Mouse (Mus musculus) heart, adult 2 months (tissue): ENCODE results near the gene Chga. TPM values are rescaled to one million over a fixed set of nuclear protein-coding genes. Genes with fewer than 3 reads are reported as not detected.

Experiments
- DNase-seq, 2 experiments: peaks; one replicate each; pipeline ENCODE4 v3.0.0; 2021
- H3K27ac ChIP-seq: fragments of 200-600 bp; 2 replicates; pipeline ENCODE4 v1.8.1; 2022
- H3K27me3 ChIP-seq: fragments of 200-500 bp; 2 replicates; pipeline ENCODE4 v1.6.1; 2012; ENCODE audit warnings: mild to moderate bottlenecking, low read length, inconsistent platforms, mixed read lengths; ENCODE audit not compliant: control insufficient read depth, insufficient read depth
- H3K36me3 ChIP-seq: fragments of 200-500 bp; 2 replicates; pipeline ENCODE4 v1.6.1; 2012; ENCODE audit warnings: low read length, inconsistent platforms; ENCODE audit not compliant: control insufficient read depth, insufficient read depth
- H3K4me1 ChIP-seq: fragments of 200-500 bp; 2 replicates; pipeline ENCODE4 v1.6.1; 2011; ENCODE audit warnings: low read length; ENCODE audit not compliant: control insufficient read depth, insufficient read depth
- H3K4me3 ChIP-seq: fragments of 200-600 bp; 2 replicates; pipeline ENCODE4 v1.8.1; 2022
- H3K79me2 ChIP-seq: fragments of 200-500 bp; replicated peaks from 2 replicates; pipeline ENCODE4 v1.6.1; 2012; ENCODE audit warnings: mild to moderate bottlenecking, inconsistent platforms, low read length, moderate library complexity, mixed read lengths; ENCODE audit not compliant: control insufficient read depth, insufficient read depth
- H3K9ac ChIP-seq: fragments of 200-500 bp; 2 replicates; pipeline ENCODE4 v1.6.1; 2012; ENCODE audit warnings: low read depth, mild to moderate bottlenecking, control low read depth, inconsistent platforms, low read length, mixed read lengths
- CTCF ChIP-seq: fragments of 200-600 bp; IDR thresholded peaks from 2 replicates; pipeline ENCODE4 v1.8.1; 2022; ENCODE audit warnings: antibody characterized with exemption, mild to moderate bottlenecking, moderate library complexity
- EP300 ChIP-seq: fragments of 200-500 bp; IDR thresholded peaks from 2 replicates; pipeline ENCODE4 v1.6.1; 2011; ENCODE audit warnings: low read depth, low read length, control low read depth; ENCODE audit not compliant: insufficient read depth
- POLR2A ChIP-seq: fragments of 200-500 bp; IDR thresholded peaks from 2 replicates; pipeline ENCODE4 v1.6.1; 2011; ENCODE audit warnings: mild to moderate bottlenecking, low read depth, low read length, control low read depth; ENCODE audit not compliant: insufficient read depth
- WGBS: fragments of 180-500 bp; shearing (Covaris S2); methylation state at CpG from one replicate; pipeline ENCODE4 v1.1.7; 2018; 5-methylcytosine and 5-hydroxymethylcytosine counted together
- intact Hi-C: fragments of 180-260 bp; cut with DNase I; formaldehyde crosslinking; loops from one replicate; pipeline ENCODE4 v1.15.1; 2025
- polyA plus RNA-seq: library from polyadenylated mRNA; depleted of rRNA; stranded (reverse); fragments of >200 nt; gene quantifications from 2 replicates; pipeline ENCODE4 v1.2.3, GENCODE M21; 2012
- total RNA-seq, 2 experiments: library from RNA; stranded (reverse); gene quantifications; 2 replicates each; pipeline ENCODE4 v1.2.3; 2021

Chga gene
- total and polyA plus RNA-seq, 3 experiments, result 0.06 TPM; not detected in 2

DNA sequence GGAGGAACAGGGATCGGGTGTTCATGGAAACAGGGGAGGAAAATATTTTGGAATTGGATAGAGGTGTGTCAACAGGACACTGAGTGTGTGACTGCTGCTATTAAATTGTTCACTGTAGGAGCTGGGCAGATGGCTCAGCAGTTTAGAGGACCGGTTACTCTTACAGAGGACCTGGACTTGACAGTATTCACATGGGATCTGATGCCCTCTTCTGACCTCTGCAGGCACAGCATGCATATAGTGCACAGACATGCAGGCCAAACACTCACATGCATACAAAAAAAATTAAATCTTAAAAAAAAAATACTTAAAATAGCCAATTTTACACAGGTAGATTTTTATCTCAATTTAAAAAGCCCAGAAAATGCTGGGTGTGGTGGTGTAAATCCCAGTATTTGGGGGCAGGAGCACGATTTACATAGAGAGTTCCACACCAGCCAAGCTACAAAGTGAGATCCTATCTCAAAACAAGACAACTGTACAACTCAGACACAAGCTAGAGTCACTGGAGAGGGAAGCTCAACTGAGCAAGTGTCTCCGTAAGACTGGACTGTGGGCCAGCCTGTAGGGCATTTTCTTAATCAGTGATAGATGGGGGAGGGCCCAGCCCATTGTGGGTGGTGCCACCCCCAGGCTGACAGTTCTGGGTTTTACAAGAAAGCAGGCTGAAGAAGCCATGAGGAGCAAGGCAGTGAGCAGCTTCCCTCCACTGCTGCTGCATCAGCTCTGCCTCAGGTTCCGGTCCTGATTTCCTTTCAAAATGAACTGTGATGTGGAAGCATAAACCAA is 21.0 kb downstream of the Chga start:
- no peak for DNase-seq
- Histone ChIP-seq H3K36me3 (no peaks in the 10 kb centered on the region), H3K27me3 (no peaks in the 10 kb centered on the region), H3K9ac (no peak overlapping the region), H3K27ac (no peak overlapping the region), H3K4me3 (no peak overlapping the region), H3K79me2 (no peaks in the 10 kb centered on the region), H3K4me1 (no peaks in the 10 kb centered on the region)
- TF ChIP-seq POLR2A (no peak), CTCF (0 out of 2 replicates have a peak, but pooled peaks have one; percentile 12)
- intact Hi-C loops, result no loop called here
- 86% methylated on average over 5 of the region's 5 CpGs for WGBS

DNA sequence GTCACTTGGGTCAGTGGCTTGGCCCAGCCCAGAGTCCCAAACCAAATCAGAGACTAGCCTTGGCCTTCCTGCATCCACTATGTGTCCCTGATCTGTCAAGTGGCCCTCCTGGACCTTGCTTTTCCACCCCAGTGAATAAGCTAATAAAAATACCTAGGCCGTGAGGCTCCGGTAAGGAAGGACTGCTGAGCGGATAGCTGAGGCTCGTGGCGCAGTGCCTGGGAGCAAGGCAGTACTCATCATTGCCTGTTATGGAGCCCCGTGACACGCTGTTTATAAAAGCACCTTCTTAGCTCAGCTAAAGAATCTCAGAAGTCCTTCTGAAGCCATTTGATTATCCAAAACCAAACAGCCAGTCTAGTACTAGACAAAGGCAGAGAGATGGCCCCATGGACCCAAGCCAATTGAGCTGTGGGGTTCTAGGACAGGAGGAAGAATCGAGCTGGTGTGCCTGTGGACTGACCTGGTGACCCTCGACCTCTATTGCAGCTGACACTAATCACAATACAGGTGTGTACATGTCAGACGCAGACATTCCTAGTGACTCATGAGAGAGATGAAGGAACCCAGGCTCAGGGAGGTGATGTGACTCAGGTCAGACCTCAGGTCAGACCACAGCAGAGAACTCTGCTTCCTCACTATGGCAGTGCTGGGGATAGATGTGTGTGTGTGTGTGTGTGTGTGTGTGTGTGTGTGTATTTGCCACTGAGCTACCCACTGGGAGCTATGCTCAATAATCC is 22.1 kb downstream of the Chga start:
- H3K27ac ChIP-seq, result no peak overlapping the region
- H3K36me3 ChIP-seq, result no peaks in the 10 kb centered on the region
- no peak for DNase-seq
- no peaks in the 10 kb centered on the region for H3K4me1 ChIP-seq
- no peaks in the 10 kb centered on the region for H3K79me2 ChIP-seq
- no peak overlapping the region for H3K4me3 ChIP-seq
- H3K9ac ChIP-seq, result no peak overlapping the region
- intact Hi-C loops, result no loop called here
- no peak for TF ChIP-seq CTCF
- no peaks in the 10 kb centered on the region for H3K27me3 ChIP-seq
- WGBS, result 88% methylated on average over 10 of the region's 10 CpGs

DNA sequence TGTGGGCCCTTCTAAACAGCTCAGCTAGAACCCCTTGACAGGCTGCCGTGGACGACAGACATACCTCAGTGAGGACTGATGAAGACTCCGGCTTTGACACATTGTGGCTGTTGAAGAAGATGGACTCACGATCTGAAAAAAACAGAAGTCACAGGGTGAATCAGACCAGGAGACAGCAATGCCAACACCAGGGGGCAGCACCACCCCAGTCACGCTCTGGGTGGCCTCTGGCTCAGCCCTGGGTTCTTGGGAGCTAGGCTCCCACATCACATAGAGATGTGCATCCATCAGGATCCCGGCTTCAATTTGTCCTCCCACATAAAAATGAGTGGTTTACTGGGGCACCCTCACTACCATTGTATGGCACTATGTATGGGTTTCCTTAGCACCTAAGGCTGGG is 24.3 kb downstream of the Chga start:
- Histone ChIP-seq H3K4me1 (no peaks in the 10 kb centered on the region), H3K27me3 (no peaks in the 10 kb centered on the region), H3K36me3 (no peaks in the 10 kb centered on the region), H3K4me3 (no peak overlapping the region), H3K27ac (no peak overlapping the region), H3K9ac (no peak overlapping the region), H3K79me2 (no peaks in the 10 kb centered on the region)
- intact Hi-C loops, result loop anchor here (1.0 kb wide), 1 partner anchor 129 kb away; no protein-coding TSS in a partner anchor
- TF ChIP-seq CTCF (peak; percentile 89), EP300 (0 out of 2 replicates have a peak, but pooled peaks have one; percentile 24), POLR2A (no peak)
- DNase-seq, result peak; percentile 69 to 84
- WGBS, result 58% methylated on average over 6 of the region's 6 CpGs

DNA sequence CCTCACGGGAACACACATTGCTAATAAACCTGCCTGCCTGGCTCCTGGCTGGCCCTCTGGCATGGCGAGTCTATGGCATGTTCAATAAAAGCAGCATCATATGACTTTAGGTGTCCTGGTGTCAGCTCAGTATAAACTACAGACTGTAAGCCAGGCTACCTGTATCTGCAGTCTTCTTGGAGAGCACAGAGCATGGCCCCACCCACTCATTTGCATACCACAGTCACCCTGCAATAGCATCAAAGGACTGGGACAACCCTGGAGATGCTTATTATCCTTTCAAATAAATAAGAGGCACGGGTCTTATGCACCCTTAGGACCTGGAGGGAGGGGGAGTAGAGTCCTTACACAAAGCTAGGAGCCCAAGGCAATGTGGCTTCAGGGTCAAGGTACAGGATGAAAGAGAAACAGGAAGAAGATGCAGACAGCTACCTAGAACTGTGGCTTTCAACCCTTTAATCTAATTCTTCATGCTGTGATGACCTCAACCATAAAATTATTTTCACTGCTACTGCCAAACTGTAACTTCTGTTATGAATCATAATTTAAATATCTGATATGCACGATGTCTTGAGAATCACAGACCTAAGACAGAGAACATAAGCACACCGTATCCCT is 26.9 kb downstream of the Chga start:
- Histone ChIP-seq H3K27me3 (no peaks in the 10 kb centered on the region), H3K4me3 (no peak overlapping the region), H3K79me2 (no peaks in the 10 kb centered on the region), H3K27ac (no peak overlapping the region), H3K4me1 (peaks cover 9% of the 10 kb centered on the region), H3K36me3 (no peaks in the 10 kb centered on the region), H3K9ac (no peak overlapping the region)
- DNase-seq, result no peak
- intact Hi-C loops, result loop anchor here (10.0 kb wide), 1 partner anchor 167 kb away; no protein-coding TSS in a partner anchor
- TF ChIP-seq POLR2A (no peak), CTCF (no peak), EP300 (no peak)
- 81% methylated on average over 5 of the region's 5 CpGs for WGBS

DNA sequence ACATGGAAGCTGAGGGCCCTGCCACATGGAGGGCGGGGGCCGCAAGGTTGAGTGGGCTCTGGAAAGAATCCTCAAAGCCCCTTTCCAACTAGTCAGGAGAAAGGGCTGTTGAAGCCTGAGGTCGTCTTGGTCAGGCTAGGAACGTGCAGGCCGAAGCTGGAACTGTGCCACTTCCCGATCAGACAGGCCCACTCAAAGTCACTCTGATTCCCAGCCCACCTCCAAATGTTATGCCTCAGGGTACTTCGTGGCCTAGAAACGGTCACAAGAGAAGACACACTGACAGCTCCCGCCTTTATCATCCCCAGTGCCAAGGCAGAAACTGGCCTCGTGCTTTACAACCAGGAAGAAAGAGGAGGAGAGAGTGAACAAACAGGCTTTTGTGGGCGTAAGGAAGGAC is 27.7 kb downstream of the Chga start:
- no peak for DNase-seq
- H3K27me3 ChIP-seq, result no peaks in the 10 kb centered on the region
- peaks cover 14% of the 10 kb centered on the region for H3K4me1 ChIP-seq
- no peak for TF ChIP-seq EP300
- no peak overlapping the region for H3K4me3 ChIP-seq
- H3K9ac ChIP-seq, result no peak overlapping the region
- no peaks in the 10 kb centered on the region for H3K36me3 ChIP-seq
- H3K79me2 ChIP-seq, result no peaks in the 10 kb centered on the region
- WGBS, result 80% methylated on average over 11 of the region's 11 CpGs
- intact Hi-C loops, result loop anchor here (10.0 kb wide), 1 partner anchor 168 kb away; no protein-coding TSS in a partner anchor
- H3K27ac ChIP-seq, result no peak overlapping the region

DNA sequence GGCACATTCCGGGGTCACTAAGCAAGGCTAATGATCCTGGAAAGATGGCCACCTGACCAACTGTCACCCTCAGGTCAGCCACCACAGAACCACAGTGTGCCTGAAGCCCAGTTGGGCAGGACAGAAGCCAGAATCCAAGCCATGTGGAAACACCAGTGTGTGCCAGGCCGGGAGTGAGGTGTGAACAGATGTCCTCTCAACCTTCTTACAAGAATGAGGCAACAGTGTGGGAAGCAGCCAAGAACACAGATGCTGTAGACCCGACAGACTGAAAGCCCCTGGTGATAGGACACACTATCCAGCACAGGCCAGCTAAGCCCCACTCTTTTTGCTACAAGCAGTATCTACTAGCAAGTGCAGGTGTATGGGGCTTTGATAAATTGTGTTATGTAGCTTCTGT is 30.6 kb downstream of the Chga start:
- intact Hi-C loops, result loop anchor here (10.0 kb wide), 1 partner anchor 171 kb away; no protein-coding TSS in a partner anchor
- H3K27ac ChIP-seq, result no peak overlapping the region
- H3K36me3 ChIP-seq, result no peaks in the 10 kb centered on the region
- H3K27me3 ChIP-seq, result no peaks in the 10 kb centered on the region
- peak; percentile 65 to 84 for DNase-seq
- 46% methylated on average over 3 of the region's 3 CpGs for WGBS
- H3K9ac ChIP-seq, result no peak overlapping the region
- H3K4me3 ChIP-seq, result no peak overlapping the region
- H3K4me1 ChIP-seq, result peaks cover 14% of the 10 kb centered on the region
- H3K79me2 ChIP-seq, result no peaks in the 10 kb centered on the region
- TF ChIP-seq EP300, result peak; percentile 97
- TF ChIP-seq CTCF, result no peak
